Mouse (Mus musculus) kidney, embryonic 14.5 days (tissue): ENCODE data around the gene Adm2. TPM values are rescaled to one million over a fixed set of nuclear protein-coding genes. Genes with fewer than 3 reads are reported as not detected.

Source experiments
- ATAC-seq: fragments of 200-750 bp; cut with Nextera tagmentation; 2 replicates; pipeline ENCODE4 v1.8.0; 2017; ENCODE audit warnings: moderate number of reproducible peaks, mild to moderate bottlenecking, moderate TSS enrichment, moderate library complexity; ENCODE audit not compliant: low FRiP score, low TSS enrichment
- H3K27ac ChIP-seq: fragments of 300-500 bp; sonication (generic); 2 replicates; pipeline ENCODE4 v1.5.1; 2014; ENCODE audit warnings: low read depth, mild to moderate bottlenecking, low read length, moderate library complexity, mixed read lengths
- H3K27me3 ChIP-seq: fragments of 300-500 bp; sonication (generic); 2 replicates; pipeline ENCODE4 v1.6.1; 2014; ENCODE audit warnings: mild to moderate bottlenecking, low read length; ENCODE audit not compliant: control insufficient read depth, insufficient read depth
- H3K36me3 ChIP-seq: fragments of 300-500 bp; sonication (generic); 2 replicates; pipeline ENCODE4 v1.6.1; 2014; ENCODE audit warnings: low read length, mixed read lengths; ENCODE audit not compliant: control insufficient read depth, insufficient read depth
- H3K4me1 ChIP-seq: fragments of 300-500 bp; sonication (generic); 2 replicates; pipeline ENCODE4 v1.6.1; 2014; ENCODE audit warnings: low read length, mixed read lengths; ENCODE audit not compliant: control insufficient read depth, insufficient read depth
- H3K4me2 ChIP-seq: fragments of 300-500 bp; sonication (generic); replicated peaks from 2 replicates; pipeline ENCODE4 v1.6.1; 2014; ENCODE audit warnings: low read depth, mild to moderate bottlenecking, low read length
- H3K4me3 ChIP-seq: fragments of 300-500 bp; sonication (generic); 2 replicates; pipeline ENCODE4 v1.5.1; 2014; ENCODE audit warnings: mild to moderate bottlenecking, low read length
- H3K9ac ChIP-seq: fragments of 300-500 bp; sonication (generic); 2 replicates; pipeline ENCODE4 v1.6.1; 2014; ENCODE audit warnings: low read depth, mild to moderate bottlenecking, low read length, moderate library complexity
- H3K9me3 ChIP-seq: fragments of 300-500 bp; sonication (generic); 2 replicates; pipeline ENCODE4 v1.6.1; 2016; ENCODE audit warnings: low read length; ENCODE audit not compliant: control insufficient read depth
- WGBS: fragments of 180-500 bp; shearing (Covaris S2); extraction: QIAGEN DNeasy Blood & Tissue Kit; methylation state at CpG from one replicate; pipeline ENCODE4 v1.1.7; 2014; 5-methylcytosine and 5-hydroxymethylcytosine counted together
- polyA plus RNA-seq: library from polyadenylated mRNA; unstranded; fragments of >200 nt; fragmentation: Nextera tagmentation; extraction: Ambion mirVana; gene quantifications from 2 replicates; pipeline ENCODE4 v1.2.1, GENCODE M21; 2014

Adm2 gene
- polyA plus RNA-seq, 1 experiment from 2014 or later = 0.43 TPM

DNA sequence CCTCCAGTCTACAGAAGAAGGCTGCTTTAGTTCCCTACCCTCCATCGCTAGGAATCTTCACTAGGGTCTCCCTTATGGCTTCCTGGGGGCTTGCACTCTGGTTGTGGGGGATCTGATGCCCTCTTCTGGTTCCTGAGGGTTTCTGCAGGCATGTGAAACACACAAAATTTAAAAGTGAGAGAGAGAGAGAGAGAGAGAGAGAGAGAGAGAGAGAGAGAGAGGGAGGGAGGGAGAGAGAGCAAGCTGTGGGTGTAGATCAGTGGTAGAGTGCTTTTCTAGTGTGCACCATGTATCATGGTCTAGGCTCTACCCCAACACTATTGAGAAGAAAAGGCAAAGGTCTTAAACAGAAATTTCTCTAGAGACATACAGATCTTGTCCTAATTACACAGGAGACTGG, 19.2 kb downstream of the Adm2 start:
- Histone ChIP-seq H3K27ac (no peak overlapping the region), H3K36me3 (no peaks in the 10 kb centered on the region), H3K4me3 (no peak overlapping the region), H3K4me1 (no peaks in the 10 kb centered on the region), H3K9ac (no peak overlapping the region), H3K27me3 (no peaks in the 10 kb centered on the region), H3K9me3 (no peaks in the 10 kb centered on the region), H3K4me2 (no peak overlapping the region)
- ATAC-seq = no peak
- WGBS = 44% methylated on average over 1 of the region's 1 CpGs

DNA sequence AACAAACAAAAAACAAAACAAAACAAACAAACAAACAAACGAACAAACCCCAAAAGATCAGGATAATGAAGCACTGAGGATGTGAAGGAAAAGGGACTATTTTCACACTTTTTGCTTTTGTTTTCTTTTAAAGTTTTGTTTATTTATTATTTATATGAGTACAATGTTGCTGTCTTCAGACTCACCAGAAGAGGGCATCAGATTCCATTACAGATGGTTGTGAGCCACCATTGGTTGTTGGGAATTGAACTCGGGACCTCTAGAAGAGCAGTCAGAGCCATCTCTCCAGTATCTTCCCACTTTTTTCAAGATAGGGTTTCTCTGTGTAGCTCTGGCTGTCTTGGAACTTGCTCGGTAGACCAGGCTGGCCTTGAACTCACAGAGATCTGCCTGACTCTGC, 20.8 kb downstream of the Adm2 start:
- WGBS = 86% methylated on average over 3 of the region's 3 CpGs
- no peak overlapping the region for H3K4me2 ChIP-seq
- ATAC-seq = no peak
- H3K27ac ChIP-seq = no peak overlapping the region
- H3K4me3 ChIP-seq = no peak overlapping the region
- no peaks in the 10 kb centered on the region for H3K27me3 ChIP-seq
- no peaks in the 10 kb centered on the region for H3K36me3 ChIP-seq
- no peaks in the 10 kb centered on the region for H3K9me3 ChIP-seq
- no peaks in the 10 kb centered on the region for H3K4me1 ChIP-seq
- H3K9ac ChIP-seq = no peak overlapping the region

DNA sequence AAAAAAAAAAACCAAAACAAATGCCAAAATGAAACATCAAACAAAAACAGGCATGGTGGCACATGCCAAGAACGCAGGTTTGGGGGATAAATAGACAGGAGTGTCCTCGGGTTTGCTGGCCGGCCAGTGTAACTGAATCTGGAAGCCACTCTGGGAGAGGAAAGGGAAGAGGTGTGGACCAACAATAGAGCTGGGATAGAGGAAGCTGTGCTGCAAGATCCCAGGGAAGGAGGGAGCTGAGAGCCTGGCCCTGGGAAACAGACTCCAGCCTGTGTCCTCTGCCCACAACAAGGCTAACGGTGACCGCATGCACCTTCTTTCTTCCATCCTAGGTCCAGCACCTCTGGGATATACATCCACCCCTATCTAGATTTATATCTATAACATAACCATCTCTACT, 27.9 kb downstream of the Adm2 start:
- no peak overlapping the region for H3K9ac ChIP-seq
- H3K27ac ChIP-seq = no peak overlapping the region
- ATAC-seq = no peak
- peaks cover 36% of the 10 kb centered on the region for H3K36me3 ChIP-seq
- H3K9me3 ChIP-seq = no peaks in the 10 kb centered on the region
- peaks cover 5% of the 10 kb centered on the region; the same call in 1 of the 2 replicates for H3K4me1 ChIP-seq
- 74% methylated on average over 5 of the region's 5 CpGs for WGBS
- no peak overlapping the region for H3K4me3 ChIP-seq
- no peak overlapping the region for H3K4me2 ChIP-seq
- no peaks in the 10 kb centered on the region for H3K27me3 ChIP-seq

DNA sequence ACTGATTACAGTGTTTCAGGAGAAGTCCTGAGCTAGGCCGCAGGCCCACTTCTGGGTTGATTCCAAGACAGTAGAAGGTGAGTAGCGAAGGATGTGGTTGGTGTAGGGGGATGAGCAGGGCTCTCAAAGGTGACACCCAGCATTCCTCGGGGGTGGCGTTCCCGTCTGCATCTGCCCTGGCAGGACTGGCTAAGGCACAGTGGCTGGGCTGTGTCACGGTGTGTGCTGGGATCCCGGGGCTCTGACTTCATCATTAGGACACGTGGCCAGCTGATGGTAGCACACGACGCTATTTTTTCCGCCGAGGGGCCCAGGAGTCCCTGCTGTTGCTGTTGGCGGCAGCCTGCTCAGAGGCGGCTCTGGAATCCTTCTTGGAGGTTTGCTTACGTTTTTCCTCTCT, 28.8 kb downstream of the Adm2 start:
- no peak for ATAC-seq
- no peaks in the 10 kb centered on the region for H3K27me3 ChIP-seq
- peaks cover 5% of the 10 kb centered on the region; the same call in 1 of the 2 replicates for H3K4me1 ChIP-seq
- no peaks in the 10 kb centered on the region for H3K9me3 ChIP-seq
- H3K4me3 ChIP-seq = no peak overlapping the region
- H3K4me2 ChIP-seq = no peak overlapping the region
- WGBS = 90% methylated on average over 15 of the region's 15 CpGs
- H3K36me3 ChIP-seq = peaks cover 36% of the 10 kb centered on the region
- H3K27ac ChIP-seq = no peak overlapping the region
- H3K9ac ChIP-seq = no peak overlapping the region

DNA sequence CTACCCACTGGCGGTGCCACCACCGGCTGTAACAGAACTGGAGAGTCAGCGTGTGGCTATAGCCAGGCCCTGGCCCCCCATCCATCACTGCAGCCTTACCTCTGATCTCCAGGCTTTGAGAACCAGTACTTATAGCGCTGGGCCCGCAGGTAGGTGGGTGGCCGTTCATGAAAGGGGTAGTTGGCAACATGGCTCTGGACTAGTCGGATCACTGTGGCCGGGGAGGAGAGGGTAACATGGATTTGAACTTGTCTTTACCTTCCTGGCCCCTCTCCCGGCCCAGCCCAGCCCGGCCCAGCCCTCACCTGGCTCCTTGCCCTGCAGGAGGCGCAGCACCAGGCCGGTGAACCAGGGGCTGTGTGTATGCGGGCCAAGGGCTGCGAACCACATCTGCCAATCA, 29.5 kb downstream of the Adm2 start:
- H3K27me3 ChIP-seq = no peaks in the 10 kb centered on the region
- peaks cover 7% of the 10 kb centered on the region; the same call in 1 of the 2 replicates for H3K4me1 ChIP-seq
- peaks cover 36% of the 10 kb centered on the region for H3K36me3 ChIP-seq
- H3K4me3 ChIP-seq = no peak overlapping the region
- no peak overlapping the region for H3K27ac ChIP-seq
- H3K4me2 ChIP-seq = no peak overlapping the region
- no peak overlapping the region for H3K9ac ChIP-seq
- ATAC-seq = no peak
- WGBS = 97% methylated on average over 14 of the region's 14 CpGs
- no peaks in the 10 kb centered on the region for H3K9me3 ChIP-seq

DNA sequence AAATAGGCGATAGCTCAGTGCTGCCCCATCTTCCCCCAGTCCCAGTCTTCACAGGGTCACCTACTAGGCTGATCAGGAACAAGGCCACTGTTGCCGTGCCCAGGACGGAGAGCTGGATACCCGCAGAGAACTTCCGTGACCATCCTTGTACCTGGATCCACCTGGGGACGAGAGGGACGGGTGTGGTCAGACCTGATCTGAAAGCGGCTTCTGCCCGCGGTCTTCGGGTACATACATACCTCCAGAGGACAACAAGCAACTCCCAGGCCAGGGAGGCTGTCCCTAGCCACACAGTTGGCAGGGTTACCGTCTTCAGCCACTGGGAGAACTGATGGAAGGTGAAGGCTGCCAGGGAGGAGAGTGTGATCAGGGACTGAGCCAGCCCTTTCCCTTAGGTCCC, 30.3 kb downstream of the Adm2 start:
- Histone ChIP-seq H3K27me3 (no peaks in the 10 kb centered on the region), H3K9me3 (no peaks in the 10 kb centered on the region), H3K4me1 (peaks cover 11% of the 10 kb centered on the region), H3K4me2 (no peak overlapping the region), H3K27ac (no peak overlapping the region), H3K9ac (no peak overlapping the region), H3K4me3 (no peak overlapping the region), H3K36me3 (peaks cover 36% of the 10 kb centered on the region)
- no peak for ATAC-seq
- 94% methylated on average over 12 of the region's 12 CpGs for WGBS

DNA sequence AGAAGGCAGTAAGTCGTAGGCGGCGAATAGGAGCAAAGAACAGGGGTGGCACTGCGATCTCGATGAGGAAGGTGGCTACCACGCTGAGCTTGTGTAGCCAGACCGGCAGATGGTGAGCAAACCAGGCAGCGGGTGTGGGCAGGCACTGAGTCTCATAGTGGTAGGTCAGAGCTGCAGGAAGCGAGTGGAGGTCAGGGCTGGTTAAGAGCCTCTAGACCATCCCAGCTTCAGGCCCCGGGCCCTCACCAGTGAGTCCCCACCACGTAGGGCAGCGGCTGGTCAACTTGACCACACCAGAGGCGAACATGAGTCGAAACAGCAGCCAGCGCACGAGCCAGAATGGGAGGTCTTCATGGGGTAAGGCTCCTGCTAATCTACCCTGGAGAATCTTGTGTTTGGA, 31.3 kb downstream of the Adm2 start:
- 95% methylated on average over 16 of the region's 16 CpGs for WGBS
- H3K4me1 ChIP-seq = peaks cover 16% of the 10 kb centered on the region
- H3K27me3 ChIP-seq = no peaks in the 10 kb centered on the region
- H3K9me3 ChIP-seq = no peaks in the 10 kb centered on the region
- H3K9ac ChIP-seq = peak overlapping the region; percentile 89; the same call in 1 of the 2 replicates
- H3K4me2 ChIP-seq = peak overlapping the region; percentile 64
- H3K4me3 ChIP-seq = peak overlapping the region; percentile 74; the same call in 1 of the 2 replicates
- H3K27ac ChIP-seq = no peak overlapping the region
- ATAC-seq = no peak
- H3K36me3 ChIP-seq = peaks cover 36% of the 10 kb centered on the region

DNA sequence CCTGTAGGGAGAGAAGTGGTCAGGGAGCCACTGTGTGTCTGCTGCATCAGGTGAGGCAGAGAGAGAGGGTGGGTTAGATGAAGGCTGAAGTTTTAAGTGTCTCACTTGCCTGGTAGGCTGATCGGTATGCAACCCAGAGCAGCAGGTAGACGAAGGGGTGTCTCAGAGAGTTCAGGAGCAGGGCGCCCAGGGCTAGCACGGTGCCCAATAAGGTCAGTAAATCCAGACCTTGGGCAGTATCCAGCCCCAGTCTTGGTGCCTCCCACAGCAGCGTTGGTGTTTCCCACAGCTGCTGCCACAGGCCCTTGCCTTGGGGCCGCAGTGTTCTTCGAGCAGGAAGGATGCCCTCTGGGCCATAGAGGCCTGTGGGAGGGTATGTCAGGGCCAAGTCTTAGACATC, 31.9 kb downstream of the Adm2 start:
- Histone ChIP-seq H3K9me3 (no peaks in the 10 kb centered on the region), H3K27ac (no peak overlapping the region), H3K36me3 (peaks cover 36% of the 10 kb centered on the region), H3K27me3 (no peaks in the 10 kb centered on the region), H3K4me3 (peak overlapping the region; percentile 74), H3K4me2 (peak overlapping the region; percentile 64), H3K4me1 (peaks cover 16% of the 10 kb centered on the region), H3K9ac (peak overlapping the region; percentile 89)
- WGBS = 66% methylated on average over 7 of the region's 7 CpGs
- ATAC-seq = no peak

DNA sequence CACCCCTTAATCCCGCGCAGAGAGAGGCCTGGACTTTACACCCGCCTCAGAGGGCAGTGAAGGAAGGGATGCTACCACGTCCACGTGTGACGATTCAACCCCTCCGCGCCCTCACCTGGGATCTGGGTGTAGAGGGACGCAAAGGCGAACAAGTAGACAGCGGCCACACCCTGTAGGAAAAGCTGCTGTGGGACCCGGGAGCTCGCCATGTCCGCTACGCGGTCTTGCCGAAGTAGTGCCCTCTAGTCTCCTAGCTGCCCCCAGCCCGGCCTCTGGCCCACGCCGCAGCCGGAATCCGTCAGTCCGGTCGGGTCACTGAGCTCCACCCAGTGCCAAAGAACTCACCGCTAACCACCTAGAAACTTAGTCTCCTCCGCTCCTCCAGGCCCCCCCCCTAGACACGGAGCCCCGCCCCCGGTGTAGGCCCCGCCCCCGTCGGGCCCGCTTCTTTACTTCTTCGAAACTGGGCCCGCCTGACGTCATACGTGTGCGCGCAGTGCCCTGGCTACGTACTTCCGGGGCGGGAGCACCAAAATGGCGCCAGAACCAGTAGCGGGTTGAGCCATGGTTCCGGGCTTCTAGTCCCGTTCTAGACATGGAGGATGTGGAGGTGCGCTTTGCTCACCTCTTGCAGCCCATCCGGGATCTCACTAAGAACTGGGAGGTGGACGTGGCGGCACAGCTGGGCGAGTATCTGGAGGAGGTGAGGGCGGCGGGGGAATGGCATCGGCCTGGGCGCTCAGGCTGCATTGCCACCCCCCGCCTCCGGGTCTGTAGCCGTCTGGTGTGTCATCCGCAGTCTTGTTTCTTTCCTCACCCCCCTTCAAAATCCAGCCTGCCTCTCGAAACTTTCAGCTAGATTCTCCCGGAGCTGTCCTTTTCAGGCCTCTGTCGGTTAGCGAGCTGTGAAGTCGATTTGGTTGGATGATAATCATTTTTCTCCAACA, 33.0 kb downstream of the Adm2 start, which contains the start of the genes Lmf2 and Ncaph2:
Gene Lmf2 (minus strand): TSS at position 419 of the 947 bp plus-strand sequence.
Gene Ncaph2 (plus strand): TSS at position 479 of the 947 bp plus-strand sequence.
- H3K4me2 ChIP-seq = peak within 1 kb of the TSS; percentile 64
- peak within 1 kb of the TSS; percentile 74 for H3K4me3 ChIP-seq
- under 1% methylated on average over 63 of the region's 64 CpGs for WGBS
- H3K9me3 ChIP-seq = no peaks in the 10 kb centered on the region
- H3K27ac ChIP-seq = peak within 1 kb of the TSS; percentile 85
- peak; percentile 90 for ATAC-seq
- peak within 1 kb of the TSS; percentile 89 for H3K9ac ChIP-seq
- H3K36me3 ChIP-seq = peaks cover 38% of the 10 kb centered on the region
- no peaks in the 10 kb centered on the region for H3K27me3 ChIP-seq
- H3K4me1 ChIP-seq = peaks cover 16% of the 10 kb centered on the region
